Mouse (Mus musculus) thymus, postnatal 0 days (tissue): ENCODE measurements around the gene Tecpr2. TPM values are rescaled to one million over a fixed set of nuclear protein-coding genes. Genes with fewer than 3 reads are reported as not detected.

Experiments used
- DNase-seq: peaks from one replicate; pipeline ENCODE4 v3.0.0-alpha.2; 2015; ENCODE audit warnings: low spot score
- polyA plus RNA-seq: library from polyadenylated mRNA; unstranded; fragments of >200 nt; fragmentation: Nextera tagmentation; extraction: Ambion mirVana; gene quantifications from 2 replicates; pipeline ENCODE4 v1.2.1, GENCODE M21; 2015

Tecpr2 gene
- polyA plus RNA-seq, 1 experiment from 2014 or later, result 1.8 TPM

- no peak for DNase-seq
Measured at GRCm38 (mm10) chr12:111006339-111006738, 117.3 kb downstream of the Tecpr2 start.

- peak; percentile 82 for DNase-seq
Measured at GRCm38 (mm10) chr12:111007134-111008103, 118.4 kb downstream of the Tecpr2 start.

DNA sequence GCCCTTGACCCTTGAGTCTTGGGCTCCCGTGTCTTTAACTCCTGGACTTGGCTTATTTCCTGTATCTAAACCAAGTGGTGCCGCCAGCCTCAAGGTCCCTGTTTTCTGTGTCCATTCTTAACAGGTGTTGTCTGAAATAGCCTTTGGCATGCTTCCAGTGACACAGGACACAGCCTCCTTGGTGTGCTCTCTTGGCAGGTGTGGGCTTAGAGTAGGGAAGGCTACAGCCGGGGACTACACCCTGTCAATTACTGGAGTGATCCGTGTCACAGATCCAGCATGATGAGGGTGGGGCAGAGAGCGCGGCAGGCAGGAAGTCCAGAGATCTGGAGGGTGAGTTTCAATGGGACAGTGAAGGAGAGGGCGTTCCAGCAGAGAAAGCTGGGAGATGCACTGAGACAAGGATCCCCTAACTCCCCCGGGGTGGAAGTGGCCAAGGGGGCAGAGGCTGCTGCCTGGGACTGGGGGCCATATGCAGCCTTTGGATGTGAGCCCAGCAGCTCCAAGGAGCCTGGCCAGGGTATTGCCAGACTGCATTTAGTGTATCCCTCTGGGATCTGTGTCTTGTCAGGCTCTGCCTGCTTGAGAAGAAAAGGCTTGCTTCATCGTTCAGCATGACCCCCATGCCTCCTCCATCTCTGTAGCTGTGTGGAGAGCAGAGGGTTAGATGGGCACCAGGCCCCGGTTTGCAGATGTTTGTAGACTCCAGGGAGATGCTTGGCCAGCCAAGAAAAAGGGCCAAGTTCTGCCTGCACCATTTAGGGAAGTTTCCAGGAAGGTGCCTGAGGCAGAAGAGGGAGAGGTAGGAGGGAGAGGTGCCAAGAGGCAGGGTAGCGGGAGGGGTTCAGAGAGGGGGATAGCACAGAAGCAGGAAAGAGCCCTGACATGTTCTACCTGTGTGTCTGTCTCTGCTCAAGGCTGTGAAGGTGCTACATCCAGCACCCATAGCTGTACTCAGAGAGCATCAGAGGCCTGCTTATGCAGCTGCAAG lies 119.7 kb downstream of the Tecpr2 start:
- no peak for DNase-seq

- no peak for DNase-seq
Measured at GRCm38 (mm10) chr12:111009615-111010257, 120.7 kb downstream of the Tecpr2 start.

- DNase-seq, result no peak
Measured at GRCm38 (mm10) chr12:111016807-111017206, 127.7 kb downstream of the Tecpr2 start.

DNA sequence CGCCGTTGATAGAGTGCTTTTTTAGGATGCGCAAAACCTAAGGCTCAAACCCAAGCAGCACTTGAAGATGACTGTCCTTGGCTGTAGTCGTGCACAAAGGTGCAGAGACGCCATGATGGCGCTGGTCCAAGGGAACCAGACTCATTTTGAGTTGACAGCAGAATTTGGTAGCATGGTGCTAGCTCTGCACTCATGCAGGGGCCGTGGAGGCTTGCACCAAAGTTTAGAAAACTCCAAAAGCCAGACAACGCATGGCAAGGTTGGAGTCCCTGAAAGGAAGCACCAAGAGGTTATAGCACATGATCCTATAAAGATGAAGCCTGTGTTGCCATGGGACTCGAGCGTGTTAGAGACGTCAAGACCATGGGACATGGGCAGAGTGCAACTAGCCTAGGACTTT lies 129.0 kb downstream of the Tecpr2 start:
- no peak for DNase-seq

- no peak for DNase-seq
Measured at GRCm38 (mm10) chr12:111019086-111019485, 130.0 kb downstream of the Tecpr2 start.

GRCm38 (mm10) chr12:111021138-111021537 lies 132.1 kb downstream of the Tecpr2 start:
- no peak for DNase-seq

GRCm38 (mm10) chr12:111021577-111021976 lies 132.5 kb downstream of the Tecpr2 start:
- no peak for DNase-seq

Other genes with a start within 250 kb of the Tecpr2 start
- gene 1700001K19Rik, start 206.6 kb upstream of the Tecpr2 start, polyA plus RNA-seq, result not detected in 2 replicates
- 690 and 768 TPM in 2 replicates for gene Hsp90aa1, start 186.5 kb upstream of the Tecpr2 start, polyA plus RNA-seq
- 22.3 and 24.8 TPM in 2 replicates for gene Wdr20, start 151.3 kb upstream of the Tecpr2 start, polyA plus RNA-seq
- 1.4 and 1.7 TPM in 2 replicates for gene Mok, start 48.3 kb upstream of the Tecpr2 start, polyA plus RNA-seq
- 1.6 and 3.1 TPM in 2 replicates for gene Zfp839, start 39.0 kb upstream of the Tecpr2 start, polyA plus RNA-seq
- gene Cinp, start 119 bp upstream of the Tecpr2 start, polyA plus RNA-seq, result 70.0 and 71.9 TPM in 2 replicates
- 9.6 and 11.0 TPM in 2 replicates for gene Ankrd9, start 89.8 kb downstream of the Tecpr2 start, polyA plus RNA-seq
- gene Rcor1, start 150.1 kb downstream of the Tecpr2 start, polyA plus RNA-seq, result 10.1 and 14.0 TPM in 2 replicates